Mouse (Mus musculus): ENCODE data around the gene Cbr2.
"Not testable (repeated sequence)": the region's sequence is repeated elsewhere in the genome, so short reads cannot be mapped to it uniquely, and the experiment has no call there.

Gene Cbr2

DNA sequence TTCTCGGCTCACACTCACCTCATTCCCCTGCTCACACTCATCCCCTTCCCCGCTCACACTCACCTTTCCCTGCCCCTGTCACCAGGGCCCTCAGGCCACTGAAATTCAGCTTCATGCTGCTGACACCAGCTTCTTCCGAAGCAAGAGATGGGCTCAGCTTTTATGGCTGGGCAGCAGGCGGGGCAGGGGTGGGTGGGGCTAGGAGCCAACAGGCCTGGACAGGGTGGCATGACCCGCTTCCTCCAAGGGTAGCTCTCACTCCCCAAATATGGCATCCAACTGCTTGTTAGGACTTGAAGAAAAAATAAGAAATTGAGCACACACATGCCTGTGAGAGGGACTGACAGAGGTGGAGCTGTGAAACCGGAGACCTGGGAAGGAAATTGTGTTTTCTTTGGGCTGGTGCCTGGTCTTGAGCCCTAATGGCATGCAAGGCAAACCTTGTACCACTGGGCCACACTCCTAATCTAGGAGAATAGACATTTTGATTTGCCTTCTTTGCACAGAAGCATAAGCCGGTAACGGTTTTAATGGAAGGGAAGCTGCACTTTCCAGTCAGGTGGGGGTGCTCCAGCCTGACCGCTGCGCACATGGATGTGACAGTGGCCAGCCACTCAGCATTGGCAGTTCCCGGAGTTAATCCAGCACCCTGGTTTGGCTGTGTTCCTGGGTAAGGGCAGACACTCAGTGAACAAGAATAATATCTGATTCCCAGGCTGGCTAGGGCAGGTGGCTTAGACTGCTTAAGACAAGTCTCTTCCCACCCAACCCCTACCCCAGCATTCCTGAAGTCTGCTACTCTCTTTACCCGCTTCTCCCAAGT is at the start of gene Cbr2:
Gene Cbr2 (minus strand): TSS at position 257 of the 823 bp plus-strand sequence.
- DNase-seq (ENCODE audit: low spot score): no peak

DNA sequence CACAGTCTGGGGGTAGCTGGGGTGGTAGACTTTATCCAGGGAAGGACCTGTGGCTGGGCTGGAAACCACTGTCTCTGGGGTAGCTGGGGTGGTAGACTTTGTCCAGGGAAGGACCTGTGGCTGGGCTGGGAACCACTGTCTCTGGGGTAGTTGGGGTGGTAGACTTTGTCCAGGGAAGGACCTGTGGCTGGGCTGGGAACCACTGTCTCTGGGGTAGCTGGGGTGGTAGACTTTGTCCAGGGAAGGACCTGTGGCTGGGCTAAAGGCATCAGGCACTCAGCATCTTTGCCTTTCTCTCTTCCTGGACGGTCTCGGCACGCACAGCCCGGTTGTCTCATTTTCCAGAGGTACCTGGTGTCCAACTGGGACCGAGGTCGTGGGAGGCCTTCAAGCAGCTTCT is 49.4 kb upstream of the Cbr2 start:
- not testable (repeated sequence) for DNase-seq (ENCODE audit: low spot score)

DNA sequence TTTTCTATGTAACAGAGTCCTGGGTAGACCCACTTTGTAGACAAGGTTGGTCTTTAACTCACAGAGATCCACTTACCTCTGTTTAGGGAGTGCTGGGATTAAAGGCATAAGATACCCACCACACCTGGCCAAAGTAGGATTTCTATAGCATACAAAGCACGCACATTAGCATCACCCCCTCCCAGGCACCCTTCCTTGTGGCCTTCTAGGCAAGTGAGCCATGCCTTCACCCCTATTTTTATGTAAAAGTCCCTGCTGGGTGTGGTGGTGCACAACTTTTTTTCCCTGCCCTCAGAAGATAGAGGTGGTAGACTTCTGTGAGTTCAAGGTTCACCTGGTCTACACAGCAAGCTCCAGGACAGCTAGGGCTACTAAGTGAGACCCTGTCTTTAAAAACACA is 48.0 kb upstream of the Cbr2 start:
- no peak for DNase-seq (ENCODE audit: low spot score)

DNA sequence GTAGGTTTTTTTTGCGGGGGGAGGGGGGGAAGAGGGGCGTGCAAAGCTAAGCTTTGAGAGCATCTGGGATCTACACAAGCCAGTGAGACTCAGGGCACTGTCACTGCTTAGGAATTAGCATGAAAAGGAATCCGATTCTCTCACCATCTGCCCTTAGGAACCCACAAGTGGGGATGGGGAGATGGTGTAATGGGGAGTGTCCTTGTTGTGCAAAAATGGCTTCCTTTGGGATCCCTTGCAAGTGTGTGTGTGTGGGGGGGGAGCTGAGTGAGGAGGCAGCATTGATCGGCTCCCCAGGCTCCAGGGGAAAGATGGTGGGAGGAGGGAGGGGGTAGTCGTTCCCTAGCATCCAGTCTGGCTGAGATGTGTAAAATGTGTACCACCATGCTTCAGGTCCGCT is 45.2 kb upstream of the Cbr2 start:
- no peak for DNase-seq (ENCODE audit: low spot score)

DNA sequence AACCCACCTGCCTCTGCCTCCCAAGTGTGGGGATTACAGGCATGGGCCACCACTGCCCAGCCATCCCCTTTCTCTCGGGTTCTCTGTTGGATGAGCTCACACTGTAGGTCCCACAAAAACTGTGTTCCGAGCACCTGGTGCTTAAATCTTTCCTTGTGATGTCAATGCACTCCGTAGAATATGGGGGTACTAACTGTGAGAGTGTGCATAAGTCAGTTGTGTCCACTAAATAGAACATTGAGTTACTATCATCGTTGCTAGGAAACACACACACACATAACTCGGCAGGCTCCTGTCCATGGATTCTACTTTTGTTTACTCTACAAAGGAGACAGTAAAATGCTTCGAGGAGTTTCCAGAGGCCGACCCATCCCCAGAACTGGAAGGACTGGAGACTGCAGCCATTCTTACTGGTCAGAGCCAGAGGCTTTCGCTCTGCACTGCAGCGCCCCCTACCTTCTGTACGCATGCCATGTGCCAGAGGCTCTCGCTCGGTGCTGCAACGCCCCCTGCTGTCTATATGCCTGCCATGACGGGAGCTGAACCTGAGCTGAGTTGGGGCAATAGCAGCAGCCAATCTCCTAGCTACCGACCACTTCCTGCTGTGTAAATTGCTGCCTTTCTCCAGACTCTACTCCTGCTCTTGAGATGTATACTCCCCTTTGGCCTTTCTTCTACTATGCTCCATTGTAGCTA is 44.0 kb upstream of the Cbr2 start:
- peak; percentile 93 for DNase-seq (ENCODE audit: low spot score)

DNA sequence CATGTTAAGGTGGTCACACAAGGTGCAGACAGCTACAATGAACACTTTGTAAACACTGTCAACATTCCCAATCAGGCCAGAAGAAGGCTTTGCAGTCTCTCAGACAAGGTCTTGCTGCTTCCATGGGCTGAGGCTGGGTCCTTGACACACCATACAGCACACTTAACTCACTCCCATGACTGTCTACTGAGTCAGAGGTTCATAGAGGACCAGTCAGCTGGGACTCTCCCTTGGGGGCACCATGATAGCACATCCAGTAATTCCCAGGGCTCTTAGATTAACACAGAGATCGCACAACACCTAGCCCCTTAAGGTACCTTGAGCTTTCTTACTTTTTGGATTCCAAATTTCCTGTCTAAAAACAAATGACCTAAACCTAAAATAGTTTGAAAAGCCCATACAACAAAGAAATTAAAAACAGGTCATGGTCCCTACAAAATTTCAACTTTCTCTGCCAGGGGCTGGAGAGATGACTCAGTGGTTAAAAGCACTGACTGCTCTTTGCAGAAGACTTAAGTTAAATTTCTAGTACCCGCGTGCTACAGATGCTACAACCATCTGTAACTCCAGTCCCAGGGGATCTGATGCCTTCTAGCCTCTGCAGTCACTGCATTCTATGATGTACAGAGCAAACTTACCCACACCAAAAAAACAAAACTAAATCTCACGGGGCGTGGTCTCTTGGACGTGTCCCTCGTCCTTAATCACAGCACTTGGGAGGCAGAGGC is 41.7 kb upstream of the Cbr2 start:
- no peak for DNase-seq (ENCODE audit: low spot score)

DNA sequence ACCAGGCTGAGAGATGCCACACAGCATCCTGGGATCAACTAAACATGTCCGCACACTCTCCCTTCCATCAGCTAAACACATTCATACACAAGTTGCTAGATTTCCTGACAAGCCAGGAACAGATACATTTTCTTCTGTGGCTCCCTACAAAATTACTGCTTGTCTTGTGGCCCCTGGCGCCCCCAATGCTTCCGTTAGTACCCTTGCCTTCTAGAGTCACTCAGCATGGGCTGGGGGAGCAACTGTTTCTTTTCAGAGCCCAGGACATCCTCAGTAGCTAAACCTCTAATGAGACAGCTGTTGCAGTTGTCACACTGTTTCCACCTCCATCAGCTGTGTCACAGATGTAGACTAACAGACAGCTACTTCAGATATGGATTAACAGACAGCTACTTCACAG is 40.8 kb upstream of the Cbr2 start:
- no peak for DNase-seq (ENCODE audit: low spot score)

DNA sequence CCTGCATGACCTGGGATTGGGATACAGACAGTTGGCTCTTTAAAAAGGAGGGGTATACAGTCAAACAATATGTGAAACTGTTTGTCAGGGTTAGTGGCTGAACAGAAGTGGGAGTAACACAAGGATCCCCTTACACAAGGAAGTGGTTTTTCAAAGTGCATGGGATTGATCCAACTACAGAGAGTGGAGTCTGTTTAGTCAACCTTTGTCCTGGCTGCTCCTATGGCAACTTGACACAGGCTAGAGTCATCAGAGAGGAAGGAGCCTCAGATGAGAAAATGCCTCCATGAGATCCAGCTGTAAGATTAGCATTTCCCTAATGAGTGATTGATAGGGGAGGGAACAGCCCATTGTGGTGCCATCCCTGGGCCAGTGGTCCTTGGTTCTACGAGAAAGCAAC is 36.3 kb upstream of the Cbr2 start:
- DNase-seq (ENCODE audit: low spot score): no peak

DNA sequence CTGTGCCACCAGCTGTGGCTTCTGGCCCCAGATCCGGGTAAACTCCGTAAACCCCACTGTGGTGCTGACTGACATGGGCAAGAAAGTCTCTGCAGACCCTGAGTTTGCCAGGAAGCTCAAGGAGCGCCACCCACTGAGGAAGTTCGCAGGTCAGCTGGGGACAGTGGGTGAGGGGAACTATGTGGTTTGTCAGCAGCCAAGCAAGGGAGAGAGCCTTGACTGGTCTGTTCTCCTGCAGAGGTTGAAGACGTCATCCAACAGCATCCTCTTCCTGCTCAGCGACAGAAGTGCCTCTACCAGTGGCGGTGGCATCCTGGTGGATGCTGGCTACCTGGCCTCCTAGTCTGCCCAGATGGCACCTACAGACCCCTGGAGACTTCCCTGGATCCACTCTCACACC is 35.1 kb upstream of the Cbr2 start:
- not testable (repeated sequence) for DNase-seq (ENCODE audit: low spot score)

DNA sequence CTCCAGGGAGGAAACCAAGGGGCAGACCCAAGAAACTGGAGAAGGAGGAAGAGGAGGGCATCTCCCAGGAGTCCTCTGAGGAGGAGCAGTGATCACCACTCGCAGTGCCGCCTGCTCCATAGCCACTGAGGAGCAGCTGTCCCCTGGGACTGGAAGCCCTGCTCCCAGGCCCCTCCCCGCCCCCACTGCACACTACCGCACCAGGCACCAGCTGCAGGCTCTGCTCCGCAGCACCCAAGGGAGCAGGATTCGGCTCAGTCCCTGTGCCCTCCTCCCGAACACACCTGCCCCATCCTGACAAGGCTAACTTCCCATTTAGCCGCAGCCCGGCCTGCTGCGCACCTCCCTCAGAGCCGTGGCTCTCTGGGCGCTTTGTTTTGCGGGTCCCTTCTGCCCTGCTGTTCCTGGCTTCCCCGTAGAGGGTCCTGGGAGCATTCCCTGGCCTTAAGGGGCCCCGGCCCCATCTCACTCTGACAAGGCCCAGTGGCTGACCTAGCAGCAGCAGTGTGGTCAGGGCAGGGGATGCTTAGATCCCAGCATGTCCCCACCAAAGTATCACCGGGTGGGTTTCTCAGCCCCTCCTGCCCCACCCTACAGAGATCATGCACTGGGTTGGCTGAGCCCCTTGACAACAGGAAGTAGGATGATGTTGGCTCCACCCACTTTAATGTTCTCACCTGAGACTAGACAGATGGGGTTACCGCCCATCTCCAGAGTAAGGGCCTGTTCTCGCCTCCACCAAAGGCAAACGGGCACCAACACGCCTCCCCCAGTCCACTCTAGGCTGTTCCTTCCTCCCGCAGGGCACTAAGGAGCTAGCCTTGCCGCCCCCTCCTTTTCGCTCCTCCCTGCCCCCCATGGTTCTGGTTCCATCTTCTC is 31.4 kb upstream of the Cbr2 start:
- DNase-seq (ENCODE audit: low spot score): not testable (repeated sequence)

DNA sequence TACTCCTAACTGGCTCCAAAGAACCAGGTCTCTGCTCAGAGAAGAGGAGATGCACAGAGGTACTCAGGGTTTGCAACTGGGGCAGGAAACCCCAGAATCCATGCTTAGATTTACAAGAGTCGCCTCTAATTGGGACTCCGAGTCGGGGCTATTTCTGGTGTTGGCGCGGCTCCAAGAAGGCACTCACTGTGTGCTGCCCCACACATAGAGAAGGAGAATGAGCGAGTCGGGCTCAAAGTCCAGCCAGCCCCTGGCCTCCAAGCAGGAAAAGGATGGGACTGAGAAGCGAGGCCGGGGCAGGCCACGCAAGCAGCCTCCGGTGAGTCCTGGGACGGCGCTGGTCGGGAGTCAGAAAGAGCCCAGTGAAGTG is 30.7 kb upstream of the Cbr2 start, which contains the start of gene Hmga1b:
Gene Hmga1b (plus strand): TSS at position 123 of the 370 bp plus-strand sequence.
- not testable (repeated sequence) for DNase-seq (ENCODE audit: low spot score)

DNA sequence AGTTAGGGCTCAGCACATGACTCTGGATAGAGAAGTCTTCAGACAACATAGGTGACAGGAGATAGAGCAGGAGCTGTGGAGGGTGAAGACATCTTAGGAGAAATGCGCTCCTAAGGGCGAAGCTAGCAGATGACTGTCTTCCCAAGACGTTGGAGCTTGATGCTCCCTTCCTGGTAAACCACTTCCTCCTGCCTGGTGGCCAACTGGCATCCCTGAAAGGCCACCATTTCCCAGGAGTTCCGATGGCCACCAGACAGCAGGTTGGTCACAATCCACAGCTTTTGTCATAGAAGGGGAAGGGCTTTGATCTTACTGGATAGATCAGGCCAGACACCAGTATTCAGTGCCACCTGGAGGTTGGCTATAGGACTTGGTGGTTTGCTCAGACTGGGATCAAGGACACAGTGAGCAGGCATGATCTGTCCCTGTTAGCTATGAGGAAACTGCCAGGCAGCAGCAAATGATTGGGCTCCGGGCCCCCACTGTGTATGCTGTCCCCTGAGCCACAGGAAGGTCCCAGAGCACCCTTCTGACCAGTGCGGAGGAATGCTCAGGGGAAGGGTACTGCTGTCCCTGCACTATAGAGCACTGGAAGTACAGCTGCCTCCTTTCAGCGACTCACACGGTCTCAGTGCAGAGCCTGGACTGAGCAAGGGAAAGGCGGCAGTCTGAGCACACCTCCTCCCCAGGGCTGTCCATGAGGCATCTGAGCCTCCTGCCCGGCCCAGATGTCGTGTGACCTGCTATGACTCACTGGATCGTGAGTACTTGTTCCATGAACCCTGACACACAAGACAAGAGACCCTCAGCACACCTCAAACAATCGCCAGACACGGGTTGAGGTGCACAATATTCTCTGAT is 30.1 kb upstream of the Cbr2 start:
- DNase-seq (ENCODE audit: low spot score): no peak

DNA sequence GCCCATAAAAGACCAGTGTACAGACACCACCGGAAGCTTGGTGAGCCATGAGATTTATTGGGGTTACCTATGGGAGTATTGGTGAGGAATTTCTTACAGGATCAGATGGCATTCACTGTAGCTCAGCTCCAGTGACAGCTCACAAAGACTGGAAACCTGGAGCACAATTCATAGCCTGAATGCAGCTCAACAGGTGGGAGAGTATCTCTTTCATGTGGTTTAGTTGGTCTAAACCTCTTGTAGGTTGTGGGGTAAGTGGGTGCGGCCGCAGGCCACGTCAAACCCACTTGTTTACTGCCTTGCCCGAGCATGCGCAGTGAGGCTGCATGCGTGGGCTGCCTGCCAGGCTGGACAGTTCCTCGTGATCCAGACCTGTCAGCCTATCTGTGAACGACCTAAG is 28.3 kb upstream of the Cbr2 start:
- peak; percentile 55 for DNase-seq (ENCODE audit: low spot score)

DNA sequence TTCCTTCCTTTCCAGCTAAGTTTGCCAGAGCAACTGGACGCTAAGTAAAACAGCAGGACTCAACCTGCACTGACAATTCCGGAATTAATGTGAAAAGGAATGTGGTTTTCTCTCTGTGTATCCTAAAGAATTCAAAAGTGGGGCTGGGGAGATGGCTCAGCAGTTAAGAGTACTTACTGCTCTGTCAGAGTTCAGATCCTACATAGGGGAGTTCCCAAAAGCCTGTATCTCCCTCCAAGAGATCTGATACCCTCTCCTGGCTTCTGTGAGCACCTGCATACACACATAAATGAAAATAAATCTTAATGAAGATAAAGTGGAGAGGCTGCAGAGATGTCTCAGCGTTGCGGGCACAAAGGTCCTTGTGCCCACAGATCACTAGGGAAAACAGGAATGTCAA is 19.7 kb upstream of the Cbr2 start:
- no peak for DNase-seq (ENCODE audit: low spot score)

DNA sequence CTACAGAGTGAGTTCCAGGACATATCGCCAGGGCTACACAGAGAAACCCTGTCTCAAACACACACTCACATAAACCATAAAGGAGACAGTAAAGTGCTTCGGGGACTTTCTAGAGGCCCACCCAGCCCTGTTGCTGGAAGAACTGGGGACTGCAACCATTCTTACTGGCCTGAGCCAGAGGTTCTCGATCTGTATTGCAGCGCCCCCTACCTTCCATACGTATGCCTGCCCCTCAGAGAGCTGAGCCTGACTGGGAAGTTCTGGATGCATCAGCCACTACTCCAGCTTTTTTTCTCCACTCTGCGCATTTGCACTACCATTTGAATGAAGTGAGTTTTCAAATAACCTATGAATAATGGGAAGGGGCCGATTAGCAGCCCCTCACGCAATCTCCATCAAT is 17.5 kb upstream of the Cbr2 start:
- DNase-seq (ENCODE audit: low spot score): peak; percentile 40

DNA sequence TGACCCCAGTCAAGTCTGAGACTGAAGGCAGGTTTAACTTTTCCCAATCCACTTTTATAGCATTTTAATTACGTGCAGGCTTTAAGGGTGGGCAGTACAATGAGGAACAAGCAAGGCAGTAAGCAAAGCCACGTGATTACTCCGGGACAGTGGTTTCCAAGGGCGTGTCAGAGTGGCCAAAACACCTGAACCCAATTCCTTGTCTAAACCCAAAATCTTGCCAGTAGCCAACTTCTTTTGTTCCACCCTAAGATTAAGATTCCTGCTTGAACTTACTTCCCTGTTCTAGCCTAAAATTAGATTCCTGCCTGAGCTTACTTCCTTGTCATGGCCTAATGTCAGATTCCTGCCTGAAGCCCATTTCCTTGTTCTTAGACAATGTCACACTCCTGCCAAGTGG is 16.1 kb upstream of the Cbr2 start:
- DNase-seq (ENCODE audit: low spot score): no peak

DNA sequence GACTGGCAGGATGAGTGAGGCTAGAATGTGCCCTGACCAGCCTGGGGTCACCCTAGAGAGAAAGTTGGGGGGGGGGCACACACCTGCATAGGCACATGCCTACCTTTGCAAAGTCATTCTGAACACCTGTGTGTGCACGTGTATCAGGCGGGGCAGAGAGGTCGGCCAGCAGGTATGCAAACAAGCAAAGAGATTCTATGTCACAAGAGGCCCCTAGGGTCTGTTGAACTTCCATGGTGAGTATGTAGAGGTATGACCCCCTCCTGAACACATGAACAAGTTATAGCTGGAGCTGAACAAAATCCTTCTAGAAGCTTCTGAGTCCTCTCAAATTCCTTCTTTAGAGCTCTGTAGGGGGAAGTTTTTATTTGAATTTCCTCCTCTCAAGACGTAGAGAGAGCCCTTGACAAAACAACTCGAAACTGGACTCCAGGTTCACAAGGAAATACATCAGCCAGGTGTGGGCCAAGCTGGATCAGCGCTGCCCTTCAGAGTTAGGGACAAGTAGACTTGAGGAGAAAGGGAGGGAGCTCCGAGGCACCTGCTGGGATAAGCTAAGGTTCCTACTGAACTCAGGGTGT is 12.3 kb upstream of the Cbr2 start:
- no peak for DNase-seq (ENCODE audit: low spot score)

DNA sequence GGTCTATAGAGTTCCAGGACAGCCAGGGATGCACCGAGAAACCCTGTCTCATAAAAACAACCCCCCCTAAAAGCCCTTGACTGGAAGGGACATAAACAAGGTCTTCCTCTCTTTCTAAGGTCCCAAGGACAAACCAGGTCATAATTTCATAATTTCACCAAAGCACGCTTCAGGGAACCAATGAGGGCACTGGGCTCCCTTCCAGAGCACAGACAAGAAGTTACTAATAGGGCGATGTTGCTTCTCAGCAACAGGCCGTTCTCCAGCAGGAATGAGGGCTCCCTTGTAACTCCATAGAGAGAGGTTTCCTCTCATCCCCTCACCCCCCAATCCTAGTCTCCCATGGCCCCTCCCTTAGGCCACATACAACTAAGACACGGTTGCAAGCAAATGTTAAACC is 9.1 kb upstream of the Cbr2 start:
- DNase-seq (ENCODE audit: low spot score): no peak

DNA sequence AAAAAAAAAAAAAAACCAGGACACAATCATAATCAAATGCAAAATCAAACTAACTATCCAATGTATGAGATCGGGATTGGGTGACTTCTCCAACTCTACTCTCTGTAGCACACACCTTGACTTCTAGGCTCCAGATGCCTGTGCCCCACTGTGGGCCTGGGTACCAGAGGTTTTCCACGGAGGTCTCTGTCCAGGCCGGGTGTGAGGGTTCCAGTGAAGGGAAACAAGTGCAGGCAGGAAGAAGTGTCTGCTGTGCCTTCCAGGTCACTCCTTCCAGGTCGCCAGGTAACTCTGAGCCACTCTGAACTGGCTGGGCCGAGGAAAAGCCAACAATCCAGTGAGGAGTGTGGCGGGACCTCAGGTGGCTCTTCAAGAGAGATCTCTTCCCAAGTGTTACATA is 4.5 kb upstream of the Cbr2 start:
- DNase-seq (ENCODE audit: low spot score): no peak

DNA sequence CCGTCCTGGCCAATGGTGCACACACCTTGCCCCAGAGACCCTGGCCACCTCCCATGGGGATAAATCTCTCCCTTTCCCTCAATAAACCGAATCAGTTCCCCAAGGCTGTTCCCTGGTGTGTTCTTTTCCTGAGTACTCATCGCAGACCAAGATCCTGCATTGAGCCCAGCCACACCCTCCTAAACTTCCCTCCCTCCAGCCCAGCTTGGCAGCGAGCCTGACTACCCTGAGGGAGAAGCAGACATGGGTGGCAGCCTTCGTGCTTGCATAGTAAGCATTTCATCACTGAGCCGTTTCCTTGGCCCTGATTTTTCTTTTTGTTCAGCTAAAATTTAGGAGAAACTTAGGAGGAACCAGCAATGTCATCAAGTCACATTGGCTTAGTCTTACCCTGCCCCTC is 1.6 kb upstream of the Cbr2 start:
- DNase-seq (ENCODE audit: low spot score): no peak

DNA sequence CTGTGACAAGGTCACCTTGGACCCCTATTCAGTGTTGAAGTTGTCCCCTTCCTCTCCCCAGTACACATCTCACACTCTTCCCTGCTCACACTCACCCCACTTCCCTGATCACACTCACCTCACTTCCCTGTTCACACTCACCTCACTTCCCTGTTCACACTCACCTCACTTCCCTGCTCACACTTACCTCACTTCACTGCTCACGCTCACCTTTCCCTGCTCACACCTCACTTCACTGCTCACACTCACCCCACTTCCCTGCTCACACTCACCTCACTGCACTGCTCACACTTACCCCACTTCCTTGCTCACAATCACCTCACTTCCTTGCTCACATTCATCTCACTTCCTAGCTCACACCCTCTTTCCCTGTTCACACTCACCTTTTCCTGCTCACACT is 519 bp downstream of the Cbr2 start:
- no peak for DNase-seq (ENCODE audit: low spot score)
